Mouse (Mus musculus) forebrain, embryonic 15.5 days (tissue): ENCODE results near the gene Dcdc2c. TPM values are rescaled to one million over a fixed set of nuclear protein-coding genes. Genes with fewer than 3 reads are reported as not detected.

ENCODE experiments used
- ATAC-seq: fragments of 200-750 bp; cut with Nextera tagmentation; replicated peaks from 2 replicates; pipeline ENCODE4 v1.8.0; 2017; ENCODE audit warnings: mild to moderate bottlenecking, moderate TSS enrichment, moderate library complexity
- H3K27ac ChIP-seq: fragments of 300-500 bp; sonication (generic); replicated peaks from 2 replicates; pipeline ENCODE4 v1.5.1; 2015; ENCODE audit warnings: mild to moderate bottlenecking, inconsistent platforms
- H3K27me3 ChIP-seq: fragments of 300-500 bp; sonication (generic); 2 replicates; pipeline ENCODE4 v1.6.1; 2015; ENCODE audit warnings: inconsistent platforms
- H3K36me3 ChIP-seq: fragments of 300-500 bp; sonication (generic); 2 replicates; pipeline ENCODE4 v1.6.1; 2015; ENCODE audit warnings: mild to moderate bottlenecking, inconsistent platforms
- H3K4me1 ChIP-seq: fragments of 300-500 bp; sonication (generic); 2 replicates; pipeline ENCODE4 v1.6.1; 2015; ENCODE audit warnings: inconsistent platforms
- H3K4me2 ChIP-seq: fragments of 300-500 bp; sonication (generic); replicated peaks from 2 replicates; pipeline ENCODE4 v1.6.1; 2015; ENCODE audit warnings: mild to moderate bottlenecking, inconsistent platforms
- H3K4me3 ChIP-seq: fragments of 300-500 bp; sonication (generic); 2 replicates; pipeline ENCODE4 v1.5.1; 2015; ENCODE audit warnings: mild to moderate bottlenecking, inconsistent platforms
- H3K9ac ChIP-seq: fragments of 300-500 bp; sonication (generic); replicated peaks from 2 replicates; pipeline ENCODE4 v1.6.1; 2015; ENCODE audit warnings: mild to moderate bottlenecking, inconsistent platforms
- H3K9me3 ChIP-seq: fragments of 300-500 bp; sonication (generic); 2 replicates; pipeline ENCODE4 v1.6.1; 2016; ENCODE audit warnings: inconsistent platforms
- WGBS: fragments of 180-500 bp; shearing (Covaris S2); methylation state at CpG from one replicate; pipeline ENCODE4 v1.1.7; 2015; ENCODE audit warnings: mixed read lengths; 5-methylcytosine and 5-hydroxymethylcytosine counted together
- polyA plus RNA-seq: library from polyadenylated mRNA; unstranded; fragments of >200 nt; fragmentation: Nextera tagmentation; extraction: Ambion mirVana; gene quantifications from 2 replicates; pipeline ENCODE4 v1.2.1, GENCODE M21; 2015

The Dcdc2c gene
- polyA plus RNA-seq, result 0.15 TPM in 1 of 2 replicates, not detected in the other

GRCm38 (mm10) chr12:28552299-28552698 lies at the start of gene Dcdc2c:
Gene Dcdc2c, minus strand, starts transcription at chr12:28552399.
- Histone ChIP-seq H3K36me3 (no peaks in the 10 kb centered on the region), H3K4me2 (no peak within 1 kb of the TSS), H3K27me3 (no peaks in the 10 kb centered on the region), H3K9ac (no peak within 1 kb of the TSS), H3K4me1 (no peaks in the 10 kb centered on the region), H3K27ac (no peak within 1 kb of the TSS), H3K9me3 (no peaks in the 10 kb centered on the region), H3K4me3 (no peak within 1 kb of the TSS)
- WGBS, result 81% methylated on average over 15 of the region's 15 CpGs
- no peak for ATAC-seq

- WGBS, result 64% methylated on average over 2 of the region's 2 CpGs
- ATAC-seq, result no peak
- no peak overlapping the region for H3K4me2 ChIP-seq
- no peaks in the 10 kb centered on the region for H3K9me3 ChIP-seq
- H3K4me1 ChIP-seq, result peaks cover 21% of the 10 kb centered on the region
- H3K4me3 ChIP-seq, result no peak overlapping the region
- H3K27ac ChIP-seq, result no peak overlapping the region
- no peaks in the 10 kb centered on the region for H3K36me3 ChIP-seq
- H3K27me3 ChIP-seq, result no peaks in the 10 kb centered on the region
- H3K9ac ChIP-seq, result no peak overlapping the region
Observed at GRCm38 (mm10) chr12:28598526-28598991, 46.4 kb upstream of the Dcdc2c start.

- Histone ChIP-seq H3K4me2 (no peak overlapping the region), H3K27me3 (no peaks in the 10 kb centered on the region), H3K9ac (no peak overlapping the region), H3K36me3 (no peaks in the 10 kb centered on the region), H3K4me1 (peaks cover 19% of the 10 kb centered on the region), H3K27ac (no peak overlapping the region), H3K9me3 (no peaks in the 10 kb centered on the region), H3K4me3 (no peak overlapping the region)
- no peak for ATAC-seq
- WGBS, result 83% methylated on average over 3 of the region's 3 CpGs
Observed at GRCm38 (mm10) chr12:28598110-28598509, 45.9 kb upstream of the Dcdc2c start.

GRCm38 (mm10) chr12:28597699-28598098 lies 45.5 kb upstream of the Dcdc2c start:
- Histone ChIP-seq H3K36me3 (no peaks in the 10 kb centered on the region), H3K4me2 (no peak overlapping the region), H3K4me3 (no peak overlapping the region), H3K4me1 (peaks cover 18% of the 10 kb centered on the region), H3K27ac (no peak overlapping the region), H3K9ac (no peak overlapping the region), H3K27me3 (no peaks in the 10 kb centered on the region), H3K9me3 (no peaks in the 10 kb centered on the region)
- 78% methylated on average over 9 of the region's 9 CpGs for WGBS
- no peak for ATAC-seq

GRCm38 (mm10) chr12:28596851-28597250 lies 44.7 kb upstream of the Dcdc2c start:
- Histone ChIP-seq H3K9me3 (no peaks in the 10 kb centered on the region), H3K4me1 (peaks cover 10% of the 10 kb centered on the region), H3K9ac (no peak overlapping the region), H3K4me2 (no peak overlapping the region), H3K36me3 (no peaks in the 10 kb centered on the region), H3K4me3 (no peak overlapping the region), H3K27ac (no peak overlapping the region), H3K27me3 (no peaks in the 10 kb centered on the region)
- ATAC-seq, result no peak

GRCm38 (mm10) chr12:28590428-28590827 lies 38.2 kb upstream of the Dcdc2c start:
- no peak overlapping the region for H3K4me2 ChIP-seq
- ATAC-seq, result no peak
- H3K27me3 ChIP-seq, result no peaks in the 10 kb centered on the region
- H3K4me1 ChIP-seq, result peaks cover 25% of the 10 kb centered on the region
- no peak overlapping the region for H3K9ac ChIP-seq
- H3K27ac ChIP-seq, result no peak overlapping the region
- WGBS, result 53% methylated on average over 13 of the region's 13 CpGs
- H3K36me3 ChIP-seq, result no peaks in the 10 kb centered on the region
- no peaks in the 10 kb centered on the region for H3K9me3 ChIP-seq
- no peak overlapping the region for H3K4me3 ChIP-seq

GRCm38 (mm10) chr12:28589090-28589868 lies 37.1 kb upstream of the Dcdc2c start:
- peak overlapping the region; percentile 71 for H3K4me2 ChIP-seq
- peak overlapping the region; percentile 59 for H3K9ac ChIP-seq
- peak overlapping the region; percentile 58 for H3K27ac ChIP-seq
- WGBS, result 8% methylated on average over 24 of the region's 24 CpGs
- H3K4me1 ChIP-seq, result peaks cover 25% of the 10 kb centered on the region
- no peaks in the 10 kb centered on the region for H3K36me3 ChIP-seq
- H3K4me3 ChIP-seq, result peak overlapping the region; percentile 45
- ATAC-seq, result peak; percentile 90
- no peaks in the 10 kb centered on the region for H3K27me3 ChIP-seq
- H3K9me3 ChIP-seq, result no peaks in the 10 kb centered on the region

- ATAC-seq, result no peak
Observed at GRCm38 (mm10) chr12:28587949-28588348, 35.8 kb upstream of the Dcdc2c start.

GRCm38 (mm10) chr12:28584036-28584435 lies 31.8 kb upstream of the Dcdc2c start:
- Histone ChIP-seq H3K9ac (no peak overlapping the region), H3K36me3 (no peaks in the 10 kb centered on the region), H3K27me3 (no peaks in the 10 kb centered on the region), H3K4me2 (no peak overlapping the region), H3K27ac (no peak overlapping the region; the same call in 1 of the 2 replicates), H3K4me3 (no peak overlapping the region), H3K4me1 (peaks cover 14% of the 10 kb centered on the region), H3K9me3 (no peaks in the 10 kb centered on the region)
- WGBS, result 46% methylated on average over 3 of the region's 3 CpGs
- ATAC-seq, result no peak

More at GRCm38 (mm10) chr12:28587949-28588348, 35.8 kb upstream of the Dcdc2c start:
- Histone ChIP-seq H3K9ac (no peak overlapping the region), H3K4me1 (peaks cover 25% of the 10 kb centered on the region), H3K27me3 (no peaks in the 10 kb centered on the region), H3K4me3 (no peak overlapping the region), H3K4me2 (no peak overlapping the region), H3K9me3 (no peaks in the 10 kb centered on the region), H3K36me3 (no peaks in the 10 kb centered on the region), H3K27ac (peak overlapping the region; percentile 58)
- WGBS, result 55% methylated on average over 6 of the region's 6 CpGs

GRCm38 (mm10) chr12:28582423-28582822 lies 30.2 kb upstream of the Dcdc2c start, which contains the start of gene Allc:
Gene Allc, minus strand, starts transcription at chr12:28582523.
- Histone ChIP-seq H3K4me2 (no peak within 1 kb of the TSS), H3K9ac (no peak within 1 kb of the TSS), H3K36me3 (no peaks in the 10 kb centered on the region), H3K27me3 (no peaks in the 10 kb centered on the region), H3K27ac (no peak within 1 kb of the TSS), H3K4me3 (no peak within 1 kb of the TSS), H3K9me3 (no peaks in the 10 kb centered on the region), H3K4me1 (peaks cover 7% of the 10 kb centered on the region; the same call in 1 of the 2 replicates)
- ATAC-seq, result no peak
- WGBS, result 89% methylated on average over 8 of the region's 8 CpGs

GRCm38 (mm10) chr12:28579132-28579531 lies 26.9 kb upstream of the Dcdc2c start:
- no peak overlapping the region for H3K4me2 ChIP-seq
- no peak overlapping the region for H3K9ac ChIP-seq
- H3K4me1 ChIP-seq, result peaks cover 7% of the 10 kb centered on the region; the same call in 1 of the 2 replicates
- H3K27ac ChIP-seq, result no peak overlapping the region
- 35% methylated on average over 4 of the region's 4 CpGs for WGBS
- no peaks in the 10 kb centered on the region for H3K9me3 ChIP-seq
- no peak for ATAC-seq
- H3K4me3 ChIP-seq, result no peak overlapping the region
- H3K36me3 ChIP-seq, result no peaks in the 10 kb centered on the region
- no peaks in the 10 kb centered on the region for H3K27me3 ChIP-seq

GRCm38 (mm10) chr12:28578147-28578546 lies 25.9 kb upstream of the Dcdc2c start:
- ATAC-seq, result peak; percentile 61; the same call in 1 of the 2 replicates
- WGBS, result 53% methylated on average over 3 of the region's 3 CpGs
- H3K4me2 ChIP-seq, result no peak overlapping the region
- H3K9ac ChIP-seq, result no peak overlapping the region
- peak overlapping the region; percentile 68 for H3K27ac ChIP-seq
- H3K36me3 ChIP-seq, result no peaks in the 10 kb centered on the region
- H3K4me1 ChIP-seq, result peaks cover 7% of the 10 kb centered on the region; the same call in 1 of the 2 replicates
- no peaks in the 10 kb centered on the region for H3K27me3 ChIP-seq
- no peak overlapping the region for H3K4me3 ChIP-seq
- H3K9me3 ChIP-seq, result no peaks in the 10 kb centered on the region
